Mouse (Mus musculus) embryonic fibroblast, embryonic 13.5 days (primary cell): ENCODE data around the gene Gpr156.

ENCODE experiments used
- CTCF ChIP-seq: IDR thresholded peaks from 2 replicates; pipeline ENCODE4 v1.5.1; 2011; ENCODE audit warnings: mild to moderate bottlenecking, control low read depth, low read length, moderate library complexity, borderline replicate concordance; ENCODE audit not compliant: insufficient read depth
- POLR2A ChIP-seq: IDR thresholded peaks from 2 replicates; pipeline ENCODE4 v1.6.1; 2011; ENCODE audit warnings: low read depth, mild to moderate bottlenecking, control low read depth, low read length, moderate library complexity

DNA sequence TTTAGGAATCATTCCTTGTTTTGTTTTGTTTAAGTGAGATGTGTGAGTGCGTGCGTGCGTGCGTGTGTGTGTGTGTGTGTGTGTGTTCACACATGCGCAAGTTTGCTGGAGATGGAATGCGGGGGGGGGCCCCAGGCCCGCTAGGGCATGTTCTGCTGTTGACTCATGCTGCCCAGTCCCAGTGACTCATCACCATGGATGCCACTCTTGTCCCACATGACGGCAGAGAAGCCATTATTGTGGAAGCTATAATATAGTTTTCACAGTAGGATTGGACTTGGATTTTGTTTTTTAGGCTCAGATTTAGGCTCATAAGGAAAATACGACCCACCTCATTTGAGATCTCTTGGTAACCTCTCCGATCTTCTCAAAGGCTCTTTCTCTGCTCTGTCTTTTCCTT, 24.0 kb downstream of the Gpr156 start:
- TF ChIP-seq CTCF: no peak
- no peak for TF ChIP-seq POLR2A
